Mouse (Mus musculus): ENCODE measurements around the gene Wfdc2. TPM values are rescaled to one million over a fixed set of nuclear protein-coding genes. Genes with fewer than 3 reads are reported as not detected.

Gene Wfdc2
- polyA plus RNA-seq, 1 experiment from 2014 or later: 3.1 TPM

Other genes starting within 250 kb of the Wfdc2 start
- not detected in 2 replicates for gene Svs6, start 245.7 kb upstream of the Wfdc2 start, polyA plus RNA-seq (2016; fragmentation: Nextera tagmentation; extraction: Ambion mirVana)
- not detected in 2 replicates for gene Svs5, start 229.7 kb upstream of the Wfdc2 start, polyA plus RNA-seq (2016; fragmentation: Nextera tagmentation; extraction: Ambion mirVana)
- gene Slpi, start 173.3 kb upstream of the Wfdc2 start, polyA plus RNA-seq (2016; fragmentation: Nextera tagmentation; extraction: Ambion mirVana): 0.44 and 1.2 TPM in 2 replicates
- 0.19 and 0.28 TPM in 2 replicates for gene Rbpjl, start 159.3 kb upstream of the Wfdc2 start, polyA plus RNA-seq (2016; fragmentation: Nextera tagmentation; extraction: Ambion mirVana)
- gene Matn4, start 157.3 kb upstream of the Wfdc2 start, polyA plus RNA-seq (2016; fragmentation: Nextera tagmentation; extraction: Ambion mirVana): 6.2 and 6.4 TPM in 2 replicates
- 40.1 and 40.6 TPM in 2 replicates for gene Sdc4, start 118.5 kb upstream of the Wfdc2 start, polyA plus RNA-seq (2016; fragmentation: Nextera tagmentation; extraction: Ambion mirVana)
- gene Sys1, start 105.4 kb upstream of the Wfdc2 start, polyA plus RNA-seq (2016; fragmentation: Nextera tagmentation; extraction: Ambion mirVana): 36.4 and 40.3 TPM in 2 replicates
- gene Gm20458, start 101.4 kb upstream of the Wfdc2 start, polyA plus RNA-seq (2016; fragmentation: Nextera tagmentation; extraction: Ambion mirVana): 11.8 and 16.9 TPM in 2 replicates
- 0.19 TPM in 1 of 2 replicates, not detected in the other for gene Trp53tg5, start 88.7 kb upstream of the Wfdc2 start, polyA plus RNA-seq (2016; fragmentation: Nextera tagmentation; extraction: Ambion mirVana)
- 7.3 and 11.3 TPM in 2 replicates for gene Dbndd2, start 76.3 kb upstream of the Wfdc2 start, polyA plus RNA-seq (2016; fragmentation: Nextera tagmentation; extraction: Ambion mirVana)
- 53.4 and 54.3 TPM in 2 replicates for gene Pigt, start 64.9 kb upstream of the Wfdc2 start, polyA plus RNA-seq (2016; fragmentation: Nextera tagmentation; extraction: Ambion mirVana)
- not detected in 2 replicates for gene Spint3, start 11.0 kb downstream of the Wfdc2 start, polyA plus RNA-seq (2016; fragmentation: Nextera tagmentation; extraction: Ambion mirVana)
- gene Wfdc6a, start 23.0 kb downstream of the Wfdc2 start, polyA plus RNA-seq (2016; fragmentation: Nextera tagmentation; extraction: Ambion mirVana): 0.29 and 0.32 TPM in 2 replicates
- not detected in 2 replicates for gene Eppin, start 31.2 kb downstream of the Wfdc2 start, polyA plus RNA-seq (2016; fragmentation: Nextera tagmentation; extraction: Ambion mirVana)
- not detected in 2 replicates for gene Wfdc6b, start 51.1 kb downstream of the Wfdc2 start, polyA plus RNA-seq (2016; fragmentation: Nextera tagmentation; extraction: Ambion mirVana)
- gene Wfdc8, start 51.2 kb downstream of the Wfdc2 start, polyA plus RNA-seq (2016; fragmentation: Nextera tagmentation; extraction: Ambion mirVana): not detected in 2 replicates
- not detected in 2 replicates for gene Wfdc16, start 76.4 kb downstream of the Wfdc2 start, polyA plus RNA-seq (2016; fragmentation: Nextera tagmentation; extraction: Ambion mirVana)
- gene Wfdc10, start 93.6 kb downstream of the Wfdc2 start, polyA plus RNA-seq (2016; fragmentation: Nextera tagmentation; extraction: Ambion mirVana): not detected in 2 replicates
- gene Wfdc9, start 94.2 kb downstream of the Wfdc2 start, polyA plus RNA-seq (2016; fragmentation: Nextera tagmentation; extraction: Ambion mirVana): not detected in 2 replicates
- not detected in 2 replicates for gene Wfdc11, start 111.7 kb downstream of the Wfdc2 start, polyA plus RNA-seq (2016; fragmentation: Nextera tagmentation; extraction: Ambion mirVana)
- gene Wfdc13, start 122.7 kb downstream of the Wfdc2 start, polyA plus RNA-seq (2016; fragmentation: Nextera tagmentation; extraction: Ambion mirVana): not detected in 2 replicates
- gene Spint4, start 136.1 kb downstream of the Wfdc2 start, polyA plus RNA-seq (2016; fragmentation: Nextera tagmentation; extraction: Ambion mirVana): 0.35 TPM in 1 of 2 replicates, not detected in the other
- not detected in 2 replicates for gene Spint5, start 152.9 kb downstream of the Wfdc2 start, polyA plus RNA-seq (2016; fragmentation: Nextera tagmentation; extraction: Ambion mirVana)
- 0.32 and 0.71 TPM in 2 replicates for gene Wfdc3, start 183.5 kb downstream of the Wfdc2 start, polyA plus RNA-seq (2016; fragmentation: Nextera tagmentation; extraction: Ambion mirVana)
- 62.9 and 71.0 TPM in 2 replicates for gene Dnttip1, start 183.6 kb downstream of the Wfdc2 start, polyA plus RNA-seq (2016; fragmentation: Nextera tagmentation; extraction: Ambion mirVana)
- 455 and 459 TPM in 2 replicates for gene Ube2c, start 207.5 kb downstream of the Wfdc2 start, polyA plus RNA-seq (2016; fragmentation: Nextera tagmentation; extraction: Ambion mirVana)
- gene Tnnc2, start 217.6 kb downstream of the Wfdc2 start, polyA plus RNA-seq (2016; fragmentation: Nextera tagmentation; extraction: Ambion mirVana): 0.36 and 1.6 TPM in 2 replicates
- 30.8 and 31.7 TPM in 2 replicates for gene Snx21, start 223.4 kb downstream of the Wfdc2 start, polyA plus RNA-seq (2016; fragmentation: Nextera tagmentation; extraction: Ambion mirVana)
- 14.9 and 16.1 TPM in 2 replicates for gene Acot8, start 242.5 kb downstream of the Wfdc2 start, polyA plus RNA-seq (2016; fragmentation: Nextera tagmentation; extraction: Ambion mirVana)
- 5.4 and 6.7 TPM in 2 replicates for gene Zswim3, start 242.7 kb downstream of the Wfdc2 start, polyA plus RNA-seq (2016; fragmentation: Nextera tagmentation; extraction: Ambion mirVana)